Mouse (Mus musculus) fat pad, adult 2 months (tissue): ENCODE measurements around the gene Rabep2.
"Not testable (repeated sequence)": the region's sequence is repeated elsewhere in the genome, so short reads cannot be mapped to it uniquely, and the experiment has no call there.

Source experiments
- DNase-seq: peaks from one replicate; pipeline ENCODE4 v3.0.0-alpha.2; 2011; ENCODE audit warnings: low read depth, low spot score; ENCODE audit errors: extremely low read depth

The Rabep2 gene

GRCm38 (mm10) chr7:126428631-126429502 lies at the start of gene Rabep2:
Gene Rabep2 (plus strand): TSS chr7:126428759.
- no peak for DNase-seq

GRCm38 (mm10) chr7:126383565-126383964 lies 45.0 kb upstream of the Rabep2 start:
- DNase-seq: no peak

GRCm38 (mm10) chr7:126388185-126388584 lies 40.4 kb upstream of the Rabep2 start:
- DNase-seq: no peak

- DNase-seq: not testable (repeated sequence)
These were observed 36.3 kb upstream of the Rabep2 start for GRCm38 (mm10) chr7:126392086-126392884.

GRCm38 (mm10) chr7:126396298-126397119 lies 32.0 kb upstream of the Rabep2 start, which contains the start of gene Nfatc2ip:
Gene Nfatc2ip (minus strand): TSS chr7:126396737.
- DNase-seq: peak; percentile 96

- no peak for DNase-seq
These were observed 31.3 kb upstream of the Rabep2 start for GRCm38 (mm10) chr7:126397221-126397620.

- DNase-seq: no peak
These were observed 30.7 kb upstream of the Rabep2 start for GRCm38 (mm10) chr7:126397822-126398221.

DNA sequence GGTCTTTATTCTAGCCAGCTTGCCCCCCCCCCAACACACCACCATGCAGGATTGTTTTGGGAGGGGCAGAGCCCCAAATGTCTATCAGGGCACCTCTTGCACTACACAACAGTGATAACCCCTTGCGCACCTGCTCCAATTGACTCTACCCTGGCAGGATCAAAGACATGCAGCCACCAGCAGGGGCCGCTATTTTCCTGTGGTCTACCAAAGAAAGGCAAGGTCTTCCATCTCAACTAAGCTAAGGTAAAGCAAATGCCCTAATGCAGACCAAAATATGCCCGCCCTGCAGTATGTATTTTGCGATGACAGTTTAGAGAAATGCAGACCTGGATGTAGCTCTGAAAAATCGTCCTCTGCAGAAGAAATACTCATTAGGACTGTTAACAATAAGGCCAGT lies 29.0 kb upstream of the Rabep2 start:
- no peak for DNase-seq

DNA sequence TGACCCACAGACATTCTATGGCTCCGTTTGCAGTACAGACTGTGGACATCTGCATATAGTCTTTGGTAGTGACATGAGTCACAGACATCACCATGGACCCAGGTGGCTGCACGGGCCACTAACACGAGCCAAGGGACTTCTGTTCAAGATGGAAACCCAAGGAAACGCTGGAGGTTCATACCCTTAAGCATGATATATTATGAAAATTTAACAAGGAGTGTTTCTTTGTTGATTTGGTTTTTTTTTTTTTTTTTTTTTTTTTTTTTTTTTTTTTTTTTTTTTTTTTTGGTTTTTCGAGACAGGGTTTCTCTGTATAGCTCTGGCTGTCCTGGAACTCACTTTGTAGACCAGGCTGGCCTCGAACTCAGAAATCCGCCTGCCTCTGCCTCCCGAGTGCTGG lies 26.0 kb upstream of the Rabep2 start:
- DNase-seq: not testable (repeated sequence)

DNA sequence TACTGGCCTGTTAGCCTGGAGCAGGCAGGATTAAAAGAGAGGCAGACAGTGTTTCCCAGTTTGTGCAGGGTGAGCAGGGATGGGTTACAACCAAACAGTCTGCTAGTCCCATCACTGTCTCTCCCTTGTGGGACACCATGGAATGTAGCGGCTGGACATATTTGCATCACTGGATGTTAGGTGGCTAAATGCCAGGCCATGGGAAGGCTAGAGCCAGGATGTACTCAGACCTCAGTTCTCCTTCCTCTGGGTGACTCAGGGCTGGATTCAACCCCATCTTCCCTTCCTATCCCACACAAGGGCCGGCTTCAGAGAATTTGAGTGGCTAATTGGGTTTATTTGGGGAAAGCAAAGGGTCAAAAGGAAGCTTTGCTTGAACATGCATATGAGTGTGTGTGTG lies 19.9 kb upstream of the Rabep2 start:
- DNase-seq: no peak

GRCm38 (mm10) chr7:126411061-126411460 lies 17.5 kb upstream of the Rabep2 start:
- no peak for DNase-seq

DNA sequence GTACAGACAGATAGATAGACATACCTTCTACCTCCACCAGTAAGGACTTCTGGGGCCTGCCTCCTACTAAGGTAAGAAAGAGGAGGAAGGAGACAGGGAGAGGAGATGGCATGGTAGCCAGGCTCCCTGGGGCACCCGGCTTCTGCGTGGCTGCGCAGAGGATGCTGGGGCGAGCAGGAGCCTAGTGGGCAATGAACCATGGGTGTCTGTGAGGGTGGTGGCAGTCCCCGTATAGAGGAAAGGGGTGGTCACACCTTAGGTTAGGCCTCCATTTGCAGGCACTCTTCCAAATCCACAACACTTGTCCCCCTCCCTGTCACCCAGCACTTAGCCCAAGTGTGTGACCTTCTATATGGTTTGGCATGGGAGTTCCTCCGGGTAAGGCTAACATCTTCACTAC lies 13.8 kb upstream of the Rabep2 start, which contains the start of gene Cd19:
Gene Cd19 (minus strand): TSS at position 165 of the 400 bp plus-strand sequence.
- no peak for DNase-seq

DNA sequence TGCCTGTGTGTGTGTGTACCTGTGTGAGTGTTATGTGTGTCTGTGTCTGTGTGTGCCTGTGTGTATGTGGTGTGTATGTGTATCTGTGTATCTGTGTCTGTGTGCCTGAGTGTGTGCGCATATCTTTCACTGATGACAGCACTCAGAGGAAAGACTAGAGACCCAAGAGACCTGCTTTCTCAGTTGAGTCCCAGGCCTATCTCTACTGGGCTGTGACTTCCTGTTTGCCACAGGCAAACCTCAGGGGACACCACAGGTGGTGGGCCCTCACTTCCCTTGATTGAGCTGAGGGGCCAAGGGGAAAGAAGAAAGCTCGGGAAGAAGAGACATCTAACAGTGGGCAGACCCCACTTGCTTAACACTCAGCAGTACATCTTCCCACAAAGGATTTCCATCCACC lies 11.9 kb upstream of the Rabep2 start:
- DNase-seq: no peak

- no peak for DNase-seq
These were observed 11.5 kb upstream of the Rabep2 start for GRCm38 (mm10) chr7:126417045-126417444.

DNA sequence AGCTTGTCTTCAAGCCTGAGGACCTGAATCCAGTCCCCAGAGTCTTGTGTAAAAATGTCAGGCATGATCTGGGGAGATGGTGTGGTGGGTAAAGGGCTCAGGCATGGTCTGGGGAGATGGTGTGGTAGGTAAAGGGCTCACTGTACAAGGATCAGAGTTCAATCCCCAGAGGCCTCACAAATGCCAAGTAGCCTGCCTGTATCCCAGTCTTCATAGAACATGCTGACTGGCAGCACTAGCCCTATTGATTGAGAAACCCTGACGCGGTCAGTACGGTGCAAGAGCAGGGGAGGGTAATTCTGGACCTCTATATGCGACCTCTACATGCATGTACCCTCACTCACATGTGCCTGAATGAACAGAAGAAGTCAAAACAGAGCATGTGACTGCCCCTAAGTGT lies 11.0 kb upstream of the Rabep2 start:
- DNase-seq: no peak

DNA sequence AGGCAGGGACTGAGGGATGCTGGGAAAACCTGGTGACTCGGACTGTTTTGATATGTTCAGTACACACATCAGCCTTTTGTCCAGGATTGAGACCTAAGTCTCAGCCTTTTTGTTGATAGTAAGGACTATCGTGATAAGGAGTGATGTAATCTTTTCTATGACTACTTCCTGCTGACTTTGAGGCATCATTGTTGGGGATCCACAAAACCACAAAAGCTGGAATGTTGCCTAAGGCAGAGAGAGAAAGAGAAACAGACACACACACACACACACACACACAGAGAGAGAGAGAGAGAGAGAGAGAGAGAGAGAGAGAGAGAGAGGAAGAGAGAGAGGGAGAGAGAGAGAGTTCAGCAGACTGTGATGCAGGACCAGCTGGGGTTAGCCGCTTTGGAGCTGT lies 10.1 kb upstream of the Rabep2 start:
- DNase-seq: no peak

DNA sequence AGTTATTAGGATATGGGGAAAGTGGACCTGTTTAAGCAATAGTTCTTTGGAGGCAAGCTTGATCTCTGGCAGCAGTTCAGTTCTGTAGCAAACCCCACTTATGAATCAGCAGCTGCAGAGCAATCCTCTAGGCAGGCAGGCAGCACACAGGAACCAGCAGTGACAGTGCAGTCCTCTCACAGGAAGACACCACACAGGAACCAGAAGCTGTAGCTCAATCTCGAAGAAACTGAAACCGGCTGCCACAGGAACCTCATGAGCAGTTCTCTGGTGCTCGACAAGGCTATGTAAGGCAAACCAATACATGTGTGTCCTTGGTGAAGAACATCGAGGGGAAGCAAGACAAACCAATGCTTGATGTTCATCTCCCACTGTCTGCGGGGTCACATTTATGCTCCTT lies 6.8 kb upstream of the Rabep2 start:
- no peak for DNase-seq

- DNase-seq: no peak
These were observed 4.4 kb upstream of the Rabep2 start for GRCm38 (mm10) chr7:126424161-126424560.

- no peak for DNase-seq
These were observed 1.2 kb upstream of the Rabep2 start for GRCm38 (mm10) chr7:126427323-126427860.

GRCm38 (mm10) chr7:126428154-126428553 lies 405 bp upstream of the Rabep2 start:
- no peak for DNase-seq

GRCm38 (mm10) chr7:126429503-126429898 lies 942 bp downstream of the Rabep2 start:
- DNase-seq: no peak
